9 mouse cellular contexts compared by ENCODE assay signal in genomic region chr15:85576110-85576509, GRCm38 (mm10). TPM values are rescaled to one million over a fixed set of nuclear protein-coding genes. Genes with fewer than 3 reads are reported as not detected.
DNase-seq lines count a peak whose midpoint lies in the region; ATAC-seq and TF ChIP-seq lines count a peak whose summit lies in the region.
"Had no signal": no experiment of that assay in that cellular context is flagged by ENCODE, and none has a peak within 500 bp of the region (broad histone marks: within the 10 kb centered on the region; RNA-seq: fewer than 3 reads in every experiment).

No protein-coding gene starts in this region.

- no peak for TF ChIP-seq CTCF in kidney, postnatal 0 days (IDR thresholded peaks at IDR 0.05; ENCODE audit: low read depth)

- intact Hi-C loops in gastrocnemius, postnatal 14 days (cut with DNase I; ENCODE audit: low total_unique reads): loop anchor here (5.0 kb wide), 1 partner anchor 189 kb away; no protein-coding TSS in a partner anchor

- no peaks in the 10 kb centered on the region for H3K36me3 ChIP-seq in kidney, postnatal 0 days (ENCODE audit: insufficient read depth, low read length)
- no peaks in the 10 kb centered on the region for H3K36me3 ChIP-seq in embryonic facial prominence, embryonic 12.5 days
- H3K36me3 ChIP-seq in intestine, embryonic 16.5 days (ENCODE audit: control insufficient read depth, insufficient read depth, low read length): no peaks in the 10 kb centered on the region
- no peaks in the 10 kb centered on the region for H3K36me3 ChIP-seq in neural tube, embryonic 15.5 days

- ATAC-seq in kidney, postnatal 0 days (replicated peaks; ENCODE audit: low FRiP score, low read depth): no peak
- no peak for ATAC-seq in embryonic facial prominence, embryonic 12.5 days (ENCODE audit: insufficient number of reproducible peaks, insufficient read depth, low FRiP score, low TSS enrichment)
- no peak for ATAC-seq in intestine, embryonic 16.5 days
- ATAC-seq in neural tube, embryonic 15.5 days (ENCODE audit: low FRiP score): no peak

- H3K9me3 ChIP-seq in kidney, postnatal 0 days (replicated peaks; ENCODE audit: low read length): no peaks in the 10 kb centered on the region
- H3K9me3 ChIP-seq in embryonic facial prominence, embryonic 12.5 days: no peaks in the 10 kb centered on the region
- H3K9me3 ChIP-seq in intestine, embryonic 16.5 days (ENCODE audit: control insufficient read depth, low read length): no peaks in the 10 kb centered on the region
- H3K9me3 ChIP-seq in neural tube, embryonic 15.5 days (replicated peaks): no peaks in the 10 kb centered on the region

- H3K9ac ChIP-seq in kidney, postnatal 0 days (ENCODE audit: low read depth, low read length): no peak overlapping the region
- no peak overlapping the region for H3K9ac ChIP-seq in embryonic facial prominence, embryonic 12.5 days
- no peak overlapping the region for H3K9ac ChIP-seq in intestine, embryonic 16.5 days (ENCODE audit: low read depth, low read length)
- H3K9ac ChIP-seq in neural tube, embryonic 15.5 days (replicated peaks): no peak overlapping the region
- H3K9ac ChIP-seq: liver, embryonic 14.5 days had no signal

- H3K4me2 ChIP-seq in kidney, postnatal 0 days (ENCODE audit: low read length): peak overlapping the region; percentile 50
- H3K4me2 ChIP-seq in embryonic facial prominence, embryonic 12.5 days (replicated peaks): peak overlapping the region; percentile 57
- peak overlapping the region; percentile 17; the same call in 1 of the 2 replicates for H3K4me2 ChIP-seq in intestine, embryonic 16.5 days (ENCODE audit: low read depth, low read length)
- peak overlapping the region; percentile 92 for H3K4me2 ChIP-seq in neural tube, embryonic 15.5 days

- H3K27me3 ChIP-seq in kidney, postnatal 0 days (ENCODE audit: insufficient read depth, low read length): peaks cover 61% of the 10 kb centered on the region
- peaks cover 90% of the 10 kb centered on the region for H3K27me3 ChIP-seq in embryonic facial prominence, embryonic 12.5 days
- peaks cover 81% of the 10 kb centered on the region for H3K27me3 ChIP-seq in intestine, embryonic 16.5 days (replicated peaks; ENCODE audit: control insufficient read depth, insufficient read depth, low read length)
- peaks cover 54% of the 10 kb centered on the region for H3K27me3 ChIP-seq in neural tube, embryonic 15.5 days (replicated peaks)

- H3K27ac ChIP-seq in kidney, postnatal 0 days: no peak overlapping the region
- H3K27ac ChIP-seq in embryonic facial prominence, embryonic 12.5 days: no peak overlapping the region
- H3K27ac ChIP-seq in intestine, embryonic 16.5 days (ENCODE audit: low read length): no peak overlapping the region
- H3K27ac ChIP-seq in neural tube, embryonic 15.5 days (replicated peaks): peak overlapping the region; percentile 75
- H3K27ac ChIP-seq: liver, embryonic 14.5 days had no signal

- no peak for DNase-seq in kidney, postnatal 0 days (ENCODE audit: low spot score)
- DNase-seq in kidney, postnatal 4 days: no peak
- no peak for DNase-seq in gastrocnemius, postnatal 14 days
- DNase-seq in gastrocnemius, postnatal 4 days (ENCODE audit: low spot score in 2 of 2): no peak
- no peak for DNase-seq in adrenal gland, postnatal 4 days (ENCODE audit: low spot score in 2 of 2)

- H3K4me3 ChIP-seq in kidney, postnatal 0 days (replicated peaks; ENCODE audit: low read depth, low read length): peak overlapping the region; percentile 22
- peak overlapping the region; percentile 35 for H3K4me3 ChIP-seq in embryonic facial prominence, embryonic 12.5 days
- H3K4me3 ChIP-seq in intestine, embryonic 16.5 days (ENCODE audit: low read length): no peak overlapping the region
- peak overlapping the region; percentile 48 for H3K4me3 ChIP-seq in neural tube, embryonic 15.5 days (replicated peaks)

- 4% methylated on average over 20 of the region's 20 CpGs for WGBS in kidney, postnatal 0 days
- WGBS in embryonic facial prominence, embryonic 12.5 days: 2% methylated on average over 20 of the region's 20 CpGs
- 4% methylated on average over 20 of the region's 20 CpGs for WGBS in intestine, embryonic 16.5 days
- WGBS in neural tube, embryonic 15.5 days: 3% methylated on average over 20 of the region's 20 CpGs

- peaks cover 26% of the 10 kb centered on the region; the same call in 1 of the 2 replicates for H3K4me1 ChIP-seq in kidney, postnatal 0 days (replicated peaks; ENCODE audit: insufficient read depth, low read length)
- H3K4me1 ChIP-seq in embryonic facial prominence, embryonic 12.5 days: peaks cover 26% of the 10 kb centered on the region
- H3K4me1 ChIP-seq in intestine, embryonic 16.5 days (ENCODE audit: control insufficient read depth, insufficient read depth, low read length): peaks cover 19% of the 10 kb centered on the region
- peaks cover 46% of the 10 kb centered on the region for H3K4me1 ChIP-seq in neural tube, embryonic 15.5 days

RNA-seq across cellular contexts. Expression of gene Wnt7b, which starts 6.2 kb away (rescaled TPM):
- 24.9 and 26.3 TPM in 2 replicates for polyA plus RNA-seq in kidney, postnatal 0 days (2015; fragmentation: Nextera tagmentation; extraction: Ambion mirVana)
- 31.5 and 34.3 TPM in 2 replicates for polyA plus RNA-seq in embryonic facial prominence, embryonic 12.5 days (2016; fragmentation: Nextera tagmentation; extraction: Ambion mirVana)
- polyA plus RNA-seq in intestine, embryonic 16.5 days (2015; fragmentation: Nextera tagmentation; extraction: Ambion mirVana): 0.66 and 0.71 TPM in 2 replicates
- 16.6 and 20.2 TPM in 2 replicates for polyA plus RNA-seq in neural tube, embryonic 15.5 days (2015; fragmentation: Nextera tagmentation; extraction: Ambion mirVana)
- total RNA-seq in gastrocnemius, postnatal 14 days (2021): under 1 TPM; 0.09 to 0.12 TPM
- total RNA-seq in gastrocnemius, postnatal 4 days (2021): under 1 TPM in 1 of 2 experiments, not detected in 1; 0.10 TPM
- 1 to 10 TPM in 1 of 2 experiments, under 1 TPM in 1; 0.40 to 1.8 TPM for total RNA-seq in adrenal gland, postnatal 4 days (2021)

Comparison
In these comparisons a context has a peak if more than half of its experiments do, and no peak if none do; other contexts are left out.
1. H3K4me2 ChIP-seq: peak in every context shown above with its lines; median percentile 92 in neural tube, embryonic 15.5 days; 57 in embryonic facial prominence, embryonic 12.5 days; 50 in kidney, postnatal 0 days; 17 in intestine, embryonic 16.5 days.
2. RNA of gene Wnt7b, which starts 6.2 kb away (polyA plus RNA-seq): 31.5 to 34.3 TPM in embryonic facial prominence, embryonic 12.5 days, 24.9 to 26.3 TPM in kidney, postnatal 0 days and 16.6 to 20.2 TPM in neural tube, embryonic 15.5 days; 0.66 to 0.71 TPM in intestine, embryonic 16.5 days; every median in the first group is over 10 times any median in the second.